Comparison of ENCODE assay signal across 12 mouse cellular contexts in genomic region chr1:158897339-158897738, GRCm38 (mm10).
"Had no signal": no experiment of that assay in that cellular context is flagged by ENCODE, and none has a peak within 500 bp of the region (broad histone marks: within the 10 kb centered on the region; RNA-seq: fewer than 3 reads in every experiment).

No protein-coding gene starts in this region.

- H3K4me1 ChIP-seq: liver, embryonic 15.5 days; midbrain, embryonic 13.5 days; neural tube, embryonic 15.5 days had no signal

- DNase-seq: kidney, postnatal 25 days; lung, adult 2 months; lung, postnatal 36 days; right cerebral cortex, adult 18-20 months; right cerebral cortex, postnatal 25 days; thymus, postnatal 4 days had no signal

- H3K27ac ChIP-seq: left cerebral cortex, adult 2 months; liver, embryonic 15.5 days; midbrain, embryonic 13.5 days; neural tube, embryonic 15.5 days; stomach, postnatal 0 days had no signal

- H3K4me3 ChIP-seq: left cerebral cortex, adult 2 months; liver, embryonic 15.5 days; midbrain, embryonic 13.5 days; neural tube, embryonic 15.5 days had no signal

- H3K36me3 ChIP-seq: liver, embryonic 15.5 days; midbrain, embryonic 13.5 days; neural tube, embryonic 15.5 days had no signal

- H3K4me2 ChIP-seq: liver, embryonic 15.5 days; midbrain, embryonic 13.5 days; neural tube, embryonic 15.5 days had no signal

- ATAC-seq: lung, postnatal 0 days; midbrain, embryonic 13.5 days had no signal

- H3K9ac ChIP-seq: liver, embryonic 15.5 days; midbrain, embryonic 13.5 days; neural tube, embryonic 15.5 days had no signal

- H3K27me3 ChIP-seq: liver, embryonic 15.5 days; midbrain, embryonic 13.5 days; neural tube, embryonic 15.5 days had no signal

- H3K9me3 ChIP-seq: liver, embryonic 15.5 days; midbrain, embryonic 13.5 days; neural tube, embryonic 15.5 days had no signal
